Mouse (Mus musculus) kidney, postnatal 0 days (tissue): ENCODE results near the gene Gjb4. TPM values are rescaled to one million over a fixed set of nuclear protein-coding genes. Genes with fewer than 3 reads are reported as not detected.

Experiments
- ATAC-seq: fragments of 200-750 bp; cut with Nextera tagmentation; replicated peaks from 2 replicates; pipeline ENCODE4 v1.8.0; 2017; ENCODE audit warnings: low read depth, moderate number of reproducible peaks, moderate TSS enrichment, moderate library complexity; ENCODE audit not compliant: low FRiP score
- DNase-seq: peaks from one replicate; pipeline ENCODE4 v3.0.0-alpha.2; 2016; ENCODE audit warnings: low spot score
- H3K27ac ChIP-seq: fragments of 300-500 bp; sonication (generic); 2 replicates; pipeline ENCODE4 v1.5.1; 2014; ENCODE audit warnings: mild to moderate bottlenecking
- H3K27me3 ChIP-seq: fragments of 300-500 bp; sonication (generic); 2 replicates; pipeline ENCODE4 v1.6.1; 2014; ENCODE audit warnings: low read length, mixed read lengths; ENCODE audit not compliant: insufficient read depth
- H3K36me3 ChIP-seq: fragments of 300-500 bp; sonication (generic); 2 replicates; pipeline ENCODE4 v1.6.1; 2014; ENCODE audit warnings: low read length, mixed read lengths; ENCODE audit not compliant: insufficient read depth
- H3K4me1 ChIP-seq: fragments of 300-500 bp; sonication (generic); replicated peaks from 2 replicates; pipeline ENCODE4 v1.6.1; 2014; ENCODE audit warnings: antibody characterized with exemption, low read length, mixed read lengths; ENCODE audit not compliant: insufficient read depth
- H3K4me2 ChIP-seq: fragments of 300-500 bp; sonication (generic); 2 replicates; pipeline ENCODE4 v1.6.1; 2014; ENCODE audit warnings: mild to moderate bottlenecking, low read length, moderate library complexity, mixed read lengths
- H3K4me3 ChIP-seq: fragments of 300-500 bp; sonication (generic); replicated peaks from 2 replicates; pipeline ENCODE4 v1.5.1; 2014; ENCODE audit warnings: low read depth, low read length
- H3K9ac ChIP-seq: fragments of 300-500 bp; sonication (generic); 2 replicates; pipeline ENCODE4 v1.6.1; 2014; ENCODE audit warnings: low read depth, low read length
- H3K9me3 ChIP-seq: fragments of 300-500 bp; sonication (generic); replicated peaks from 2 replicates; pipeline ENCODE4 v1.6.1; 2016; ENCODE audit warnings: low read length, inconsistent platforms, mixed read lengths
- CTCF ChIP-seq: IDR thresholded peaks from 2 replicates; pipeline ENCODE4 v1.5.1; 2016; ENCODE audit warnings: antibody characterized with exemption, low read depth, mild to moderate bottlenecking, moderate library complexity
- whole genome bisulfite sequencing: fragments of 180-500 bp; shearing (Covaris S2); extraction: QIAGEN DNeasy Blood & Tissue Kit; methylation state at CpG from one replicate; pipeline ENCODE4 v1.1.7; 2014; 5-methylcytosine and 5-hydroxymethylcytosine counted together
- polyA plus RNA-seq: library from polyadenylated mRNA; unstranded; fragments of >200 nt; fragmentation: Nextera tagmentation; extraction: Ambion mirVana; gene quantifications from 2 replicates; pipeline ENCODE4 v1.2.1, GENCODE M21; 2015

Gene Gjb4
- polyA plus RNA-seq, 1 experiment from 2014 or later, result 1.2 TPM

- Histone ChIP-seq H3K36me3 (no peaks in the 10 kb centered on the region), H3K9ac (no peak overlapping the region), H3K27ac (no peak overlapping the region), H3K4me2 (no peak overlapping the region), H3K27me3 (no peaks in the 10 kb centered on the region), H3K4me3 (no peak overlapping the region), H3K9me3 (no peaks in the 10 kb centered on the region), H3K4me1 (no peaks in the 10 kb centered on the region)
- TF ChIP-seq CTCF, result no peak
- ATAC-seq, result no peak
- no peak for DNase-seq
- 56% methylated on average over 3 of the region's 3 CpGs for WGBS
Measured at GRCm38 (mm10) chr4:127303796-127304195, 50.1 kb downstream of the Gjb4 start.

Other genes with a start within 250 kb of the Gjb4 start
- 33.2 and 33.7 TPM in 2 replicates for gene Tmem35b, start 230.4 kb downstream of the Gjb4 start, polyA plus RNA-seq
- gene Dlgap3, start 184.9 kb downstream of the Gjb4 start, polyA plus RNA-seq, result 0.24 and 0.37 TPM in 2 replicates
- 67.5 and 72.2 TPM in 2 replicates for gene Smim12, start 110.3 kb downstream of the Gjb4 start, polyA plus RNA-seq
- gene Gja4, start 40.0 kb downstream of the Gjb4 start, polyA plus RNA-seq, result 24.0 and 27.6 TPM in 2 replicates
- gene Gjb3, start 23.2 kb downstream of the Gjb4 start, polyA plus RNA-seq, result 1.1 and 1.8 TPM in 2 replicates
- gene Gjb5, start 4.1 kb upstream of the Gjb4 start, polyA plus RNA-seq, result 1.3 and 1.4 TPM in 2 replicates